Comparison of ENCODE assay signal across 8 mouse cellular contexts in genomic region chr11:4220443-4221400, GRCm38 (mm10). TPM values are rescaled to one million over a fixed set of nuclear protein-coding genes. Genes with fewer than 3 reads are reported as not detected.
A peak's percentile ranks its signal among the peaks of the same experiment; 100 is the strongest.
DNase-seq lines count a peak whose midpoint lies in the region; ATAC-seq and TF ChIP-seq lines count a peak whose summit lies in the region.

No protein-coding gene starts in this region.

- 59% methylated on average over 28 of the region's 28 CpGs for WGBS in intestine, embryonic 15.5 days
- 56% methylated on average over 28 of the region's 28 CpGs for WGBS in liver, adult 2 months

- no peak overlapping the region for H3K9ac ChIP-seq in intestine, embryonic 15.5 days
- no peak overlapping the region for H3K9ac ChIP-seq in liver, adult 2 months (ENCODE audit: low read depth, low read length)

- no peaks in the 10 kb centered on the region for H3K9me3 ChIP-seq in intestine, embryonic 15.5 days

- DNase-seq in ovary, postnatal 36 days (ENCODE audit: low spot score) = peak; percentile 77
- no peak for DNase-seq in ovary, postnatal 10 days (ENCODE audit: low spot score)
- no peak for DNase-seq in liver, adult 2 months (ENCODE audit: extremely low read depth, low read depth, low spot score)
- peak; percentile 20 for DNase-seq in retina, adult 2 months (ENCODE audit: low read depth, low spot score)
- peak; percentile 87 for DNase-seq in thymus, postnatal 25 days

- H3K4me2 ChIP-seq in intestine, embryonic 15.5 days (replicated peaks) = no peak overlapping the region

- H3K27ac ChIP-seq in bone marrow macrophage, adult 2 months (ENCODE audit: insufficient read depth, low read depth, low read length) = no peak overlapping the region
- no peak overlapping the region for H3K27ac ChIP-seq in intestine, embryonic 15.5 days
- no peak overlapping the region for H3K27ac ChIP-seq in liver, adult 2 months (replicated peaks; ENCODE audit: insufficient read depth, low read depth, low read length)

- H3K27me3 ChIP-seq in intestine, embryonic 15.5 days (replicated peaks) = no peaks in the 10 kb centered on the region; the same call in 1 of the 2 replicates
- H3K27me3 ChIP-seq in liver, adult 2 months (ENCODE audit: control insufficient read depth, insufficient read depth, low read length) = no peaks in the 10 kb centered on the region

- no peak for TF ChIP-seq POLR2A in bone marrow macrophage, adult 2 months (IDR thresholded peaks at IDR 0.05; ENCODE audit: borderline replicate concordance, low read depth, low read length)
- no peak for TF ChIP-seq POLR2A in liver, adult 2 months (IDR thresholded peaks at IDR 0.05; ENCODE audit: extremely low read depth, insufficient read depth, low read length)

- TF ChIP-seq CTCF in bone marrow macrophage, adult 2 months (IDR thresholded peaks at IDR 0.05; ENCODE audit: low read depth, low read length) = peak; percentile 75
- peak; percentile 94 for TF ChIP-seq CTCF in liver, adult 2 months (IDR thresholded peaks at IDR 0.05; ENCODE audit: low read depth, low read length)

- ATAC-seq in erythroblast, adult 5-6 weeks (replicated peaks; ENCODE audit: low FRiP score, poor library complexity, severe bottlenecking) = peak; percentile 54
- ATAC-seq in intestine, embryonic 15.5 days = 0 out of 2 replicates have a peak, but pooled peaks have one; percentile 29

- peaks cover 20% of the 10 kb centered on the region for H3K4me1 ChIP-seq in bone marrow macrophage, adult 2 months (ENCODE audit: control insufficient read depth, insufficient read depth, low read length)
- H3K4me1 ChIP-seq in intestine, embryonic 15.5 days (replicated peaks) = peaks cover 9% of the 10 kb centered on the region
- peaks cover 2% of the 10 kb centered on the region; the same call in 1 of the 2 replicates for H3K4me1 ChIP-seq in liver, adult 2 months (ENCODE audit: control insufficient read depth, insufficient read depth, low read length)

- H3K36me3 ChIP-seq in intestine, embryonic 15.5 days = no peaks in the 10 kb centered on the region
- no peaks in the 10 kb centered on the region for H3K36me3 ChIP-seq in liver, adult 2 months (ENCODE audit: control insufficient read depth, insufficient read depth, low read length)

- H3K79me2 ChIP-seq in liver, adult 2 months (ENCODE audit: control insufficient read depth, insufficient read depth, low read length) = no peaks in the 10 kb centered on the region

- H3K4me3 ChIP-seq in bone marrow macrophage, adult 2 months (ENCODE audit: insufficient read depth, low read length) = no peak overlapping the region
- H3K4me3 ChIP-seq in intestine, embryonic 15.5 days (replicated peaks) = no peak overlapping the region
- H3K4me3 ChIP-seq in liver, adult 2 months (ENCODE audit: insufficient read depth, low read depth, low read length) = no peak overlapping the region

RNA-seq across cellular contexts. Expression of gene Castor1, which starts 2.7 kb away (rescaled TPM):
- 4.1 and 5.4 TPM in 2 replicates for polyA plus RNA-seq in bone marrow macrophage, adult 2 months (2012; ENCODE audit: insufficient read depth, insufficient read length, missing spikeins)
- not detected in 2 replicates for total RNA-seq in erythroblast, adult 5-6 weeks (2015; ENCODE audit: low replicate concordance)
- total RNA-seq in erythroblast, adult 5-6 weeks (2017; ENCODE audit: low replicate concordance) = not detected in 2 replicates
- 3.1 and 4.5 TPM in 2 replicates for polyA plus RNA-seq in intestine, embryonic 15.5 days (2015; fragmentation: Nextera tagmentation; extraction: Ambion mirVana)
- total RNA-seq in liver, adult 2 months (2014; rRNA removed) = 1.4 and 1.7 TPM in 2 replicates
- polyA plus RNA-seq in liver, adult 2 months (2012; rRNA removed) = 2.3 and 2.5 TPM in 2 replicates

RNA-seq across cellular contexts. Expression of gene Osm, which starts 15.5 kb away (rescaled TPM):
- 5.3 and 6.2 TPM in 2 replicates for polyA plus RNA-seq in bone marrow macrophage, adult 2 months (2012; ENCODE audit: insufficient read depth, insufficient read length, missing spikeins)
- 2.1 and 4.4 TPM in 2 replicates for total RNA-seq in erythroblast, adult 5-6 weeks (2015; ENCODE audit: low replicate concordance)
- total RNA-seq in erythroblast, adult 5-6 weeks (2017; ENCODE audit: low replicate concordance) = 2.1 and 6.4 TPM in 2 replicates
- polyA plus RNA-seq in intestine, embryonic 15.5 days (2015; fragmentation: Nextera tagmentation; extraction: Ambion mirVana) = 0.20 and 0.26 TPM in 2 replicates
- 0.47 TPM in 1 of 2 replicates, not detected in the other for total RNA-seq in liver, adult 2 months (2014; rRNA removed)
- not detected in 2 replicates for polyA plus RNA-seq in liver, adult 2 months (2012; rRNA removed)

RNA-seq across cellular contexts. Expression of gene Tbc1d10a, which starts 34.1 kb away (rescaled TPM):
- polyA plus RNA-seq in bone marrow macrophage, adult 2 months (2012; ENCODE audit: insufficient read depth, insufficient read length, missing spikeins) = 16.2 and 17.8 TPM in 2 replicates
- total RNA-seq in erythroblast, adult 5-6 weeks (2015; ENCODE audit: low replicate concordance) = 1.7 and 3.5 TPM in 2 replicates
- total RNA-seq in erythroblast, adult 5-6 weeks (2017; ENCODE audit: low replicate concordance) = 0.42 and 1.4 TPM in 2 replicates
- polyA plus RNA-seq in intestine, embryonic 15.5 days (2015; fragmentation: Nextera tagmentation; extraction: Ambion mirVana) = 32.3 and 32.4 TPM in 2 replicates
- total RNA-seq in liver, adult 2 months (2014; rRNA removed) = 23.4 and 23.6 TPM in 2 replicates
- 18.5 and 22.9 TPM in 2 replicates for polyA plus RNA-seq in liver, adult 2 months (2012; rRNA removed)

RNA-seq across cellular contexts. Expression of gene Lif, which starts 36.6 kb away (rescaled TPM):
- polyA plus RNA-seq in bone marrow macrophage, adult 2 months (2012; ENCODE audit: insufficient read depth, insufficient read length, missing spikeins) = 0.21 TPM in 1 of 2 replicates, not detected in the other
- not detected in 2 replicates for total RNA-seq in erythroblast, adult 5-6 weeks (2015; ENCODE audit: low replicate concordance)
- total RNA-seq in erythroblast, adult 5-6 weeks (2017; ENCODE audit: low replicate concordance) = not detected in 2 replicates
- polyA plus RNA-seq in intestine, embryonic 15.5 days (2015; fragmentation: Nextera tagmentation; extraction: Ambion mirVana) = 0.62 and 0.92 TPM in 2 replicates
- not detected in 2 replicates for total RNA-seq in liver, adult 2 months (2014; rRNA removed)
- 0.02 TPM in 2 replicates for polyA plus RNA-seq in liver, adult 2 months (2012; rRNA removed)

Comparison
In these comparisons a context has a peak if more than half of its experiments do, and no peak if none do; other contexts are left out.
1. DNase-seq: peak in ovary, postnatal 36 days (single experiment), retina, adult 2 months (single experiment) and thymus, postnatal 25 days (single experiment); none in ovary, postnatal 10 days (single experiment) and liver, adult 2 months (single experiment).